Mouse (Mus musculus) ovary, adult 18-20 months (tissue): ENCODE results near the gene Lamc1.
"Not testable (repeated sequence)": the region's sequence is repeated elsewhere in the genome, so short reads cannot be mapped to it uniquely, and the experiment has no call there.

Source experiments
- DNase-seq: peaks from one replicate; pipeline ENCODE4 v3.0.0; 2022; ENCODE audit warnings: low spot score, mixed read lengths

The Lamc1 gene

DNA sequence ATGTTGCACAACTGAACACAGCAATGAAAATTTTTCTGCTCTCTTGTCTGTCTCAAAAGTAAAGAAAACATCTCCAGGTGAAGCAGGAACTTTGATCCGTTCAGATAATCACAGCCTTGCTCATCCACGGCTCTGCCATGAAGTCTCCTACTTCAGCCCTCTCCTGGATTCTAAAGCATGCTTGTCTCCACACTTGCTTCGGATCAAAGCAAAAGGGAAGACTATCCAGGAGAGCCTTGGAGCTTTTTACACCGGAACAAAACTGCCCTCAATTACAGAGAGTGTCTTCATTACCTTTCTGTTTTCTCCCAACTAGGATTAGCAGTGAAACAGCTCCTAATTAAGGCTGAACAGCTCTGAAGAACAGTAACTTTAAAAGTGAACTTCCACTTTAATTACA lies 1.4 kb downstream of the Lamc1 start:
- no peak for DNase-seq

DNA sequence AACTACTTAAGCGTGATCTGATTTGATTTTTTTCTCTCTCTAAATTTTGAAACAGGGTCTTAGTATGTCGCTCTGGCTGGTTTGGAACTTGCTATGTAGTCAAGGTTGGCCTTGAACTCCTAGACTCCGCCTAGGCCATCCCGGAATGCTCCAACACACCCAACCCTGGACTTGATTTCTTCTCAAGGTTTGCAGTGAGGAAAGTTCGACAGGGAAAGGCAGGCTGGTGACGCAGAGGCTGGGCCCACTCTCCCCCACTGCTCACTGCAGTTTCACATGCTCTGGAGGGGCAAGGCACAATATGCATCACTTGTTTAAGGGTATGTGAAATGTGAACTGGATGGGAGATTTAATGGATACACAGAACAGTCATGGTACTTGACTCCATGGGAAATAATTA lies 3.3 kb downstream of the Lamc1 start:
- DNase-seq: no peak

DNA sequence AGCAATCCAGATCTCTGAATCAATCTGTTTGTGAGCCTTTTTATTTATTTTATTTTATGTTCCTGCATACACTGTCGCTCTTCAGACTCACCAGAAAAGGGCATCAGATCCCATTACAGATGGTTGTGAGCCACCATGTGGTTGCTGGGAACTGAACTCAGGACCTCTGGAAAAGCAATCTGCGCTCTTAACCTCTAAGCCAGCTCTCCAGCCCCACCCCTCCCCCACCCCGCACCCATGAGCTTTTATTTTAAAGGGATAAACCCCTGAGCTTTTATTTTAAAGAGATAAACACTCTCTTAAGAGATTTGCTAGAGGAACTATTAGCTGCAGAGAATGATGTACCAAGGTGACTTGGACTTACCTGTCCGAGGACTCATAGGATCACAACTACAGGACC lies 5.5 kb downstream of the Lamc1 start:
- DNase-seq: no peak

DNA sequence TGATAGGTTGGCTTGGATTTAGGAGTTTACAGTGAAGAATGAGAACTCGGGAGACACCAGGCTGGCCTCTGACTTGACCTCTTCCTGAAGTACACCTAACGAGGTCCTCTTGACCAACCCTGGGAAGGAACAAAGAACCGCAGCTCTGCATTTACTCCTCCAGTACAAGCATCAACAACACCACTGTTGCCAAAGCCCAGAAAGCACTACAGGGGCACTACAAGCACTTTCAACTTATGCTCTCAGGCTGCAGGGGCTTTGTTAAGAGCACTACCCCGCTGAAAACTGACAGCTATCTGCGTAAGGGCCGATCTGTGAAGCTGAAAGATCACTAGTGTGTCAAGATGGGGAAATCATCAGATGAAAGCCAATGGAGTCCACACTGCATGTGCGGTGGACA lies 6.4 kb downstream of the Lamc1 start:
- no peak for DNase-seq

DNA sequence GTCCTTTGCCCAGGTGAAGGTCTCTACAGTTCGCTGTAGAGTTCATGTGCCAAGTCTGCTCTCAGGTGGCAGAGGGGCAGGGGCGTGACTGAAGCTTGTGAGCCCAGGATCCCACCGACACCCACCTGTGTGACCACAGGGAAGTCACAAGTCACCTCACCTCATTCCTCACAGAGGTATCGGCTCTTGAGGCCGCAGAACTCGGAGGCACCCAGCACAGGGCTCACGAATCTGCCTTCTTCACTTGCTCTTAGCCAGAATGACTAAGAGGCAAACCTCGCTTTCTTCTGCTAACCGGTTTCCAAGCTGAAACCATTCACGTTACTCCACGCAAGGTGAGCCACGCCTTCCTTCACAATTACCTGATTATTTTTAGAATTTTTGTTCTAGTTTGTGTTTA lies 11.2 kb downstream of the Lamc1 start:
- no peak for DNase-seq

DNA sequence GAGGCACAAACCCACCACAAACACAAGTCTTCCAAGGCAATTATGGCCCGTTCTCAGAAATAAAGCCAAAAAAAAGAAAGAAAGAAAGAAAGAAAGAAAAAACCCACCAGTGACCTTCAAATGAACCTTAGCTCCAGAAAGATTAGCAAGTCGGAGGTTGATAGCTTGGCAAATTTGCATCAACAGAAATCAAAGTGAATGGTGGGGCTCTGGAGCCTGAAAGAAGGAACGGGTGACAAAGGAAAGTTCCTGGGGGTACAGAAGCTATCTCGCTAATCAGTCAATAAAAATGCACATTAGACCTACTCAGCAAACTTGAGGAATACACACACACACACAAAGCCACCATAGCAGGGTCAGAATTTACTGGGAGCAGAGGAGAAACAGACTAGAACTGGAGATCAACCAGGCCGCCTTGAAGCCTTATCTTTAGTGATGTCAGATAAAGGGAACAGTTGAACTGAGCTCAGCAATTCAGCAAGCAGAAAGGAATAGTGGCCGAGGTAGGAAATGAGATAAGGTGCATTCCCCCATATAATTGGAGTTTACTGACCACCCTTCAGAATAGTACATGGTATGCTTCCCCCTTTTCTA lies 11.9 kb downstream of the Lamc1 start:
- no peak for DNase-seq

DNA sequence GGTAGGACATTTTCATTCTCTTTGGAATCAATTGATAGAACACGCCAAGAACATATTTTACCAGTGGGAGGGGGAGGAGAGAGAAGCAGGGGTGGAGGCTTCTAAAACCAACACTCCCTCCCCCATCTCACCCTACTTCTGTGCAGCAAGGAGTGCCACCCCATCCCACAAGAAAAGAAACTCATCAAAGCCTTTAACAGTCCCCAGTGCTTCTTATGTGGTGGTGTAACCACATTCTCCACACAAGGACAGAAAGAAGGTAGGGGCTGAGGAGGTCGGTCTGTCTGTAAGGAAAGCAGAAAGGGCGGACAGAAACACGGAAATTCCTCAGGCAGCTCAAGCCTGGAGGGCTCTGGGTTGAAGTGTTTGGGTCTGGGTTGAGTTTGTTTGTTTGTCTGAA lies 12.5 kb downstream of the Lamc1 start:
- no peak for DNase-seq

DNA sequence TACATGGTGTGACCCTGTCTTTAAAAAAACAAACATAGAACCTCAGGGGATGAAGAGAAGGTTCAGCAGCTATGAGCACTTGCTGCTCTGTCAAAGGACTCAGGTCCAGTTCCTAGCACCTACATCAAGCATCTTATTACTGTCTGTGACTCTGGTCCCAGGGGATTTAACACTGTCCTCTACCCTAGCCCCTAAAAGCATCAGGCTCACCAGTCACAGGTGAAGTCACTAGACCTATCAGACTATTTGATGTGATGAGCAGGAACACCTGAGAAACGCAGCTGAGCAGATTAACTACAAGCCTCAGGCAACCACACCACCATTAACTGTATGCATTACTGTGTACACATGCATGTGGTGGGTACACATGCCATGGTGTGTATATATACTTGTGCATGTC lies 13.8 kb downstream of the Lamc1 start:
- DNase-seq: no peak

DNA sequence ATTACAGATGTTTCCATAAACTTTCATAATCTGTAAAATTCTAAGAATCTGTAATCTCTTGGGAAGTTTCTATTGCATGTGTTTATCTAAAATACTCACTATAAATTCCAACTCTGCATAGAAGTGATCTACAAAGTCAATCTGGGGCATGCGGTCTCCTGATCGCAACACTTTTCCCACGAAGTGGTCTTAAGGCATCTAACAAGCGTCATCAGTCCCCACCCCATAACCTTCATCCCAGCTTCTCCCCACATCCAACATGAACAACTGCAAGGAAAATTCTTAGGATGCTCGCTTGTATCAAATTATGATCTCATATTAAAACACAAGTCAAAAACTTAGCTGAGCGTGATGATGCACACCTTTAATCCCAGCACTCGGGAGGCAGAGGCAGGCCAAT lies 14.3 kb downstream of the Lamc1 start:
- no peak for DNase-seq

DNA sequence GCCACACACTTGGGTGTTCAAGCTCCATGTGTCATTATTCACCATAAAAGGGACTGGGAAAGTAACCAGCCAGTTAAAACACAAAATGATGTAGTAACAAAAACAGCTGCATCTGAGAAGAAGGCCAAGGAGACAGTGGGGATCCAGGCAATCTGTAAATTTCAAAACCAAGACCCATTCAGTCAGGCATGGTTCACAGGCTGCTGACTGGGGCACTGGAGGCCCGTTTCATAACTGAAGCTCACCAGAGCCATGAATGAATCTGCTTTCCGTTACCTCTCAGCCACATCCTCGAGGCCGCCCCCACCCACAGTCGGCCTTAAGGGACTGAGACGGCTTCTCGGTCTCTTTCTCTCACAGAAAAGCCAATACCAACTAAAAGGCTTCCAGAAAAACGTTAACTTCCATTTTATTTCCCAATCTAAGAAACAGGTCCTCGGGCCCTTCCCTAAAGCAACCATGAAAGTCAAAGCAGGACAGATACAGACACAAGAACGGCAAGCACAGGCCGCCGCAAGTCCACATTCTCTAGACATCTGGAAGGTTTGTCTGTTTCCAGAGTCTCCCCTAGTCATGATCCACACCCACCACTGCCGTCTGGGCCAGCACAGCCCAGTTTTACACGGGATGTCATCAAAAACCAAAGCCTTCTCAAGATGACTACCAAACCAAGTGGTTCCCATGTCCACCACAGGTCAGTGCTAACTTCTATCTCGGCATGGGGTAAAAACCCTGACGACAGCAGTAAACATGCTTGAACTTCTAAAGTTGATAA lies 14.9 kb downstream of the Lamc1 start:
- DNase-seq: no peak

DNA sequence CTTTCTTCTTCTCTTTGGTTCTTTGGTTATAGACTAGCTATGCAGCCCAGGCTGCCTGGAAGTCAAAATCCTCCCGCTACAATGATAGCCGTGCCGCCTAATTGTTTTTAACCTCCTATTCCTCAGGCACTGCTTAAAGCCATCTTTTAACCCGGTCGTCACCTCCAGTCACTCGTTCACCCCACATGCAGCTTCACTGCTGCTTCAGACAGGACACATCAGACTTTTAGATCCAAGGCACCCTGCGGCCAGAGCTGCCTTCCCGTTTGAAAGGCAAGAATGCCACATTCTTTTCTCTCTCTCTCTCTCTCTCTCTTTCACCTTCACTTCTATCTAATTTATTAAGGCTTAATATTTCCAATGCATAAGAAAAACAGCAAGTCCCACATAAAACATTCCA lies 15.6 kb downstream of the Lamc1 start:
- no peak for DNase-seq

DNA sequence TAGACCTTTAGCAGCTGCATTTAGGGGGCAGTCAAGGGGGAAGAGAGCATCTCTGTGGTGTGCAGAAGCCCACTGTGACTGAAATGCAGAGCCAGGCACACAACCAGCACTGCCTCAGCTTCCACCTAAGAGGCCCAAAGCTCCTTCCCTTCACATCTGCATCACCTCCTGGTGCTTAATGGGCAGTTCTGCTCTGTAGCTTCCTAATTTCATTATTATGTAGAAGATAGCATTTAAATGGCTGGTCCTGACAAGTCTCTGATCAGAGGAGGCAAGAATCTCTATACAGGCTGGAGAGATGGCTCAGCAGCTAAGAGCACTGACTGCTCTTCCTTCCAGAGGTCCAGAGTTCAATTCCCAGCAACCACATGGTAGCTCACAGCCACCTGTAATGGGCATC lies 16.3 kb downstream of the Lamc1 start:
- no peak for DNase-seq

DNA sequence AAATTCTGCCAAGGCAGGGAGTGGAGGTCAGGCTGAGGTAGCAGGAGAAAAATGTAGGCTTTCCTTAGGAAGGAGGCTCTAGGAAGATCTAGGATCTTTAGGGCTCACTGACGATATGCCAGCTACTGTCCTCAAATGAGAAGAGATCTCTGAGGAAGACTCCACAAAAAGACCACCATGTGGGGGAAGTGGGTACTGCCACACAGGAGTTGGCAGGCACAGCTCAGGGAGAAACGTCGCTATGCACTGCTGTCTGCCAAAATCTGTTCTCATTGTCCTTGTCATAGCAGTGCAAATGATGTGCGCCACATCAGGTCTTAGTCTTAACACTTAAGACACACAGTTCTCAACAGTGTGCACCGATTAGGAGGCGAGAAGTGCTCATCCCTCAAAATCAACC lies 17.5 kb downstream of the Lamc1 start:
- DNase-seq: no peak

DNA sequence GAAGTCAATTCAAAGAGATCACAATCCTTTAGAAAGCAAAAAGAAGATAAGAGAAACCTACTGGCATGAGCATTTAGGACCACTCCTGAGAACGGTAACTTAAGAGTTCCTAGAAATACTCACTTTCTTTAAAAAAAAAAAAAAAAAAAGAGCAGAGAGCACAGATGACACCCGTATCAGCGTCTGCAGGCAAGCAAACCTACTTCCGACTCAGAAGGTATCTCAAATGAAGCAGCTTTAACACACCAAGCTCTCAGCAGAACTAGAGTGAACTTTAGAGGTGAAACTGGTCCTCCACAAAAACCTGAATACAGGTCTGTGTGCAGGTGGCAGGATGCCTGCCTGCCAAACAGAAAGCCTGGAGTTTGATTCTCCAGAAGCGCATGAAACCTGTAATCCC lies 19.6 kb downstream of the Lamc1 start:
- no peak for DNase-seq

DNA sequence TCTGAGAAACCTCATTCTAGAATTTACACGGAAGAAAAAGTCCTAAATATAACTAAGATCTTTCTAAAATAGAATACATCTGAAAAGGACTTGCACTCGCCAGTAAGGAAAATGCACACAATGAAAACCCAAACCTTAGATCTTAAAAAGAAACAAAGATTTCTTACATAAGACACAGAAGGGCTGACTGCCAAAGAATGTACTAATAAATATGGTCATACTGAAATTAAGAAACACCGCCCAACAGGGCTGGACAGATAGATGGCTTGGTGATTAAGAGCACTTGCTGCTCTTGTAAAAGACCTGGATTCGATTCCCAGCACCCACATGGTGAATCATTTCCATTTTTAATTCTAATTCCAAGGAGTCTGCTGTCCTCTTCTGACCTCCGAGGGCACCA lies 22.4 kb downstream of the Lamc1 start:
- DNase-seq: no peak

DNA sequence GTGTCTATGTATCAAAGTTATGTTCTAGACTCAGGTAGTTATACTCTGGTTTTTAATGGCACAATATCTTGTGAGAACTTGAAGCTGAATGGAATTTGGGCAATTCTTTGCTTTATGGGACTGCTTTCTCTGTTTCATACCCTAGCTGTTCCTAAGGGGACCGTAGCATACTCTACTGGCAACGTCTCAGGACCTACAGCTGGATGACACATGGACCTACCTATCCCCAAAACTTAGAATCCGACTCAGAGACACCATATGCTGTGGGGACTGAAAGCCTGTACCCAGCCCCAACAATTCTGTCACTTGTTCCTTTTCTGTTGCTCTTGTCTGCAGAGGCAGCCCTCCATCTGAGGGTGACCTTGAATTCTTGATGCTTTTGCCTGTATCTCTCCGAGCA lies 23.3 kb downstream of the Lamc1 start:
- DNase-seq: no peak

DNA sequence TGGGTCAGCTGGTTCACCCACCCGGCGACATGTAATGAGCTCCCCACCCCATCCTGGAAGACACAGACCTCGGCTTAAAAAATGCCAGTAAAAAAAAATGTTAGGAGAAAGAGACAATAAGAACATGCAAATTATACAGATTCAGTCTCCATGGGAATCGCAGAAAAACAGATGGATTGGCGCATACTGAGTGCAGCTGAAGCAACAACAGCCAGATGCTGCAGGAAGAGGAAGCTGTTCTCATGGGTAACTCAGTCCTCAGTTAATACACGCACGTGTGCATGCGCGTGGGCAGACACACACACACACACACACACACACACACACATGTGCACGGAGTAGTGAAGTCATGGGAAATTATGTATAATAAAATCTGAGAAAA lies 23.7 kb downstream of the Lamc1 start:
- DNase-seq: no peak

DNA sequence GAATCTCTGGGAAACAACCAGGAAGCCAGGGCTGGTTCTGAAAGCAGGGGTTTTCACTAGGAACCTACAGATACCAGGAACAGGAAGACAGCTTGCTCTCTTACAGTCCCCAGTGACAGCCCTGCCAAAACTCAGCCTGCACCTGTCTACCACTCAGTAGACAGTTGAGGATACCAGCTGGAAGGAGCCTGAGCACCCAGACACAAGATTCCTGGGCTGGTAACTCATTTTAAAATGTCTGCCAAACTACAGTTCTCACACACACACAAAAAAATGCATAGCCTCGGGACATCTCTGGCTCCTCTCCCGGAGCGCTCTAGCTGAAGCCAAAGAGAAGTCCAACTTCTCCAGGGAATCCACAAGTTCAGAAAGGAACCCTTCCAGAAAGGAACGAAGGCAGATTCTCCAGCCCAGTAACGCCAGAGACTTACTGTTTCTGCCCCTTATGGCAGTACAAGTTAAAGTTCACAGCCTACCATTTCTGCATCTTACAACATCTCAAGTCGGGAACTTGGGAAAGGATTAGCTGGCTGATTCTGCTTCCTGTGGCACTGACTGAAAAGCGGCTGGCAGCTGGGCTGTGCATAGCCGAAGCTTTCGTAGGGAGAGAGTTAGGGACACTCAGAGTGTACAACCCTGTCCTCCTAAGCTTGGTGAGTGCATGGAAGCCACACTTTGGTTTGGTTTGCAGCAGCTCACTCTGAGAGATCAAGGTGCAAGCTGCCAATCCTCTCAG lies 24.2 kb downstream of the Lamc1 start:
- no peak for DNase-seq

DNA sequence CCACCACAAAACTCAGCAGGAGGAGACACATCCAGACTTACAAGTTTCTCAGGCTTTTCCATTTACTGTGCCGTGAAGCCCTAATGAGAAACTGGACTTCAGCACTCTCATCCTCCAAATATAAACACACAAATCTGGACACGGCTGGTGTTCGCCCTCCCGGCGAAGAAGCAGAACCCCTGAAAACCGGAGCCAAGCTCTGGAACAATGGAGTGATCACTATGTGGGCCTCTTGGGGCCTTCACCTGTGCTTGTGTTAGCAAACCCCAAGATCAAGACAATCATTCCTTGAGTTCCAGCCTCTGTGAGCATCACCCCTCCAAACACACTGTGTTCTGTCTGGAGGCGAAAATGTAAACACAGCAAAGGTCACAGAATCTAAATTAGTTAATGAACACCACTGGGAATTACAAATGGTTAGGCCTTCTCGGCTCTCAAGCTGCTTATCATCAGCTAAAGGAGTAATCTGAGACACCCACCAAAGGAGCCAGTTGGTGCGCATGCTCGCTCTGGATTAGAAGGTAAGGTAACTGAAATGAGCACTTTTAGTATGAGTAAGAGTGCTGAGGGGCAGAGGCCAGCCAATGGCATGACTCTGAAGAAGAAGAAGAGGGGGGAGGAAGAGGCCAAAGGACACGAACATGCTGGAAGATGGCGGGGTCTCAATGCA lies 24.9 kb downstream of the Lamc1 start:
- DNase-seq: no peak

DNA sequence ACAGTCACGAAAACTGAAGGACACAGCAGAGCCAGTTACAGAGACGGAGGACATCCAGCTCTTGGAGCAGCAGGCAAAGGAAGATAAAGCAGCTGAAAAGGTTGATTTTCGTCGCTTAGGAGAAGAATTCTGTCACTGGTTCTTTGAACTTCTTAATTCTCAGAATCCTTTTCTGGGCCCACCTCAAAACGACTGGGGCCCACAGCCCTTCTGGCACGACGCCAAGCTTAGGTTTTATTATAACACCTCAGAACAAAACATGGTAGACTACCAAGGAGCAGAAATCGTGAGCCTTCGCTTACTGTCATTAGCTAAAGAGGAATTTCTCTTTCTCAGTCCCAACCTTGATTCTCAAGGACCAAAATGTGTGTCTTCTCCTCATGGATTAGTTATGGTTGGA lies 26.9 kb downstream of the Lamc1 start:
- not testable (repeated sequence) for DNase-seq

DNA sequence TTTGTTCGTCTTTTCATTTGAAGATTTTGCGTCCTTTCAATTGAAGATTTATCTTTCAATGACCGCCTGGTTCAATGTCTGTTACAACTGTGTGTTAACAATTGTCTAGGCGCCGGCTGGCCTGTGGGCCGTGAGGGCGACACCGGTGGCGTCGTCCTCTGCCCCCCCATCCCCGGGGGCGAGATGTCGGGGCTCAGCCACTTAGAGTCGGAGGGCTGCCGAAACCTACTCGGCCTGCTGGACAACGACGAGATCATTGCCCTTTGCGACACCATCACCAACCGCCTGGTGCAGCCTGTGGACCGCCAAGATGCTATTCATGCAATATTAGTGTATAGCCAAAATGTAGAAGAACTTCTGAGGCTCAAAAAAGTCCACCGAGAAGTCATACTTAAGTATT lies 27.3 kb downstream of the Lamc1 start:
- not testable (repeated sequence) for DNase-seq

DNA sequence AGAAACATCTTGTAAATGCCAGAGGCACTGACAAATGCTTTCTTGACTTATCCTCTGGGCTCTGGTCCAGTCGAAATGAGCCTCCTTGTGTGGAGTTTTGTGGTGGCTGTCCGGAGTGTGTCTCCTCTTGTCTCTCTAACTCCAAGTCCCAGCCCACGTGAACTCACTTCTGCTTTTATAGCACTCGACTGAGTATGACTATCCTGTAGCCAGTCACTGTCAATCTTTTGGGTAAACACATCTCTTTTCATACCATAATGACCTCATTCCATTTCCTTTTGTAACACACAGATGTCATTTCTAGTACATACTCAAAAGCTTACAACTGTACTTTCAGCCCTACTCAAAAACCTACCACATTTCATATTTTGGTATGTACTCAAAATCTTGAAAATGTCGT lies 33.1 kb downstream of the Lamc1 start:
- not testable (repeated sequence) for DNase-seq

DNA sequence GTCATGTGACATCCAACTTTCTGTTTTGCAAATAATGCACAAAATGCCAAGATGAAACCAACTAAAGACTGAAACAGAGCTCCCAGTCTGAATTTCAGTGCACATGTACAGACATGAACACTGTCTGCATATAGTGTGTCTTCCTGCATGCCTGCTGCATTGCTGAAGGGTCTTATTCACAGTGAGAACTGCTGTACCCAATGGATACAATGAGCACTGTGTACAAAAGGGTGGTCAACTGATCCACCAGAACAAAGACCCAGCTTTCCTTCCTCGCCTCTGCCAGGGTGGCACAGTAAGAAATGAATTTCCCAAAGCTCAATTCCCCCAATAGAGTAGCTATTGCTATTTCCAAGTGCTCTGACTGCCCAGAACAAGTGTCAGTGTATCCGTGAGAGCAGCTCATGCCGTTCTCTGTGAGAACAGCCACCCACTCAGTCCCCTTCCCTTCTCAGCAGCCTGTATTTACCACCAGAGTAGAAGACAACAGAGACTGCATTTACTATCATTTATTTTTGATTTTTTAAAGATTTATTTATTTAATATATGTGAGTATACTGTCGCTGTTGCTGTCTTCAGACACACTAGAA lies 34.7 kb downstream of the Lamc1 start:
- not testable (repeated sequence) for DNase-seq
